Mouse (Mus musculus): ENCODE measurements around the gene Rab3gap2.

Rab3gap2 gene

DNA sequence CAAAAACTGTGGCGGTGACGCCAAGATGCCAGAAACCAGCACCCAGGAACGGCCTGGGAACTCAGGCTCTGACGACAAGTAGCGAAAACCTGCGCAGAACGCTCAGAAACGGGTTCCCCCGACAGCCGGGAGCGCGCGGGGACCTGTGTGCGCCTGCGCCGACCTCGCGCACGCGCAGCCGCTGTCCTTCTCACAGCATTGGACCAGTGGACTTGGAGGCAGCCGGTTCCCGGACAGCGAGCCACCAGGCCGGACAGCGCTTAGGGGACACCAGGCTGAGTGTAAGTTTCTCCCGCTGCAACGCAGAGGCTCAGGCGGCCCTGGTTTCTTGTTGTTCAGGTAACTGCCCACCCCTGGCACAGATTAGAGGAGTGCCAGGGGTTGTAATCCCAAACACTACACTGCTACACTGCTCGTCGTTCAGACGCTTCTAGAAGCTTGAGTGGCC, 128.1 kb downstream of the Rab3gap2 start, which contains the start of gene Bpnt1:
Gene Bpnt1 (plus strand): TSS at position 167 of the 448 bp plus-strand sequence.
- DNase-seq (ENCODE audit: low spot score) = peak; percentile 89

DNA sequence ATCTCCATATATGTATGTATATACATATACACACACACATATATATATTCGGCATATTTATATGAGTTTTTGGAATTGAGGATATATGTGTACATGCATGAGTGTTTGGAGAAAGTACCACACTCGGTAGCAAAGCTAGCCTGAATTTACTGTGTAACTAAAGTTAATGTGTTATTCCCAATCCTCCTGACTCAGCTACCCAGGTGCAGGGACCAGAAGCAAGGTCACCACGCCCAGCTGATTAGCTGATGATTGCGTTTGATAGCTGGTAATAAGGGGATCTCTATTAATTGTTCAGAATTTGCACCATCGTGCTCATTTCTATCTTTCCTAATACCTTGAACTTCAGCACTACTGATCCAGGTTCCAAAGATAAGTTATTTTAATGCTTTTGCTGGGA, 129.7 kb downstream of the Rab3gap2 start:
- no peak for DNase-seq (ENCODE audit: low spot score)

DNA sequence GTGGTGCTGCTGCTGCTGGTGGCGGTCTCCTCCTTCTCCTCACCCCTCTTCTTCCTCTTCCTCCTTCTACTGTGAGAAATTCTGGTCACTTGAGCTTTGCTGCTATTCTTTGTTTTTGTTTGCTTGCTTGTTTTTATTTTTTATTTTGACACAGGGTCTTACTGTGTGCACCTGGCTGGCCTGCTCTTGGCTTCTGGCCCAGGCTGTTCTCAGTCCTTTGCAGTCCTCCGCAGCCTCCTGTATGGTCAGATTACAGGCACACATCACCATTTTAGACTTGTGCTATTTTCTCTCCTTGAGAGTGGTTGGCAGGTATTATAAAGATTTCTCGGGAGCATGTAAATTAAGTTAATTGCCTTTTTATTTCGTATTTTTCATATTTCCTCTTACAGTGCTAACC, 130.2 kb downstream of the Rab3gap2 start:
- DNase-seq (ENCODE audit: low spot score) = no peak

DNA sequence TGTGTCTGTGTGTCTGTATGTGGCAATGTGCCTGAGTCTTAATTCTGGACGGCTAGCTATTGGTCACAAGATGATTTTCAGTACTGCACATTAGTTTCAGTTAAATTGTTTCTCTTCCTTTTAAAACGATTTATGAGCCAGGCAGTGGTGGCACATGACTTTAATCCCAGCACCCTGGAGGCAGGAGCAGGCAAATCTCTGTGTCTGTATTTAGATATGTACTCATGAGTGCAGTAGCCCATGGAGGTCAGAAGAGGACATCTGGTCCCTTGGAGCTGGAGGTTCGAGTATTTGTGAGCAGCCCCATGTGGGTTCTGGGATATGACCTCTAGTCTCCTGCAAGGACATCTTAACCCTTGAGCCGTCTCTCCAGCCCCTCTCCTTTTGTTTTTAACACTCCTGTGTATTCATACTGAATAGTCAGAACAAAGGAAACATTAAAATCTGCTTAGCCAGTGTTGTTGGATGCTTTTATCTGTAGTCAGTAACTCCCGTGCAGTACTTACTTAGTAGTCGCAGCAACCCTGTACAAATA, 131.4 kb downstream of the Rab3gap2 start:
- no peak for DNase-seq (ENCODE audit: low spot score)
